Mouse (Mus musculus) gastrocnemius, postnatal 14 days (tissue): ENCODE results near the gene Nadsyn1. TPM values are rescaled to one million over a fixed set of nuclear protein-coding genes. Genes with fewer than 3 reads are reported as not detected.

ENCODE experiments used
- DNase-seq: peaks from one replicate; pipeline ENCODE4 v3.0.0; 2021; ENCODE audit warnings: mixed read lengths
- intact Hi-C: fragments of 180-260 bp; cut with DNase I; formaldehyde crosslinking; loops from one replicate; pipeline ENCODE4 v1.15.1; 2025; ENCODE audit warnings: low total_unique reads
- microRNA-seq, 2 experiments: library from miRNA; unstranded; fragments of <30 nt; microRNA quantifications; one replicate each; pipeline ENCODE4 v1.2.0; 2021
- total RNA-seq, 2 experiments: library from RNA; stranded (reverse); gene quantifications; 2 replicates each; pipeline ENCODE4 v1.2.3; 2021

Gene Nadsyn1
- total RNA-seq, 2 experiments from 2014 or later: 3.6 to 3.9 TPM

GRCm38 (mm10) chr7:143757027-143757390, 65.6 kb downstream of the Nadsyn1 start:
- peak; percentile 83 for DNase-seq
- intact Hi-C loops: loop anchor here (10.0 kb wide), 1 partner anchor 272 kb away; no protein-coding TSS in a partner anchor

DNA sequence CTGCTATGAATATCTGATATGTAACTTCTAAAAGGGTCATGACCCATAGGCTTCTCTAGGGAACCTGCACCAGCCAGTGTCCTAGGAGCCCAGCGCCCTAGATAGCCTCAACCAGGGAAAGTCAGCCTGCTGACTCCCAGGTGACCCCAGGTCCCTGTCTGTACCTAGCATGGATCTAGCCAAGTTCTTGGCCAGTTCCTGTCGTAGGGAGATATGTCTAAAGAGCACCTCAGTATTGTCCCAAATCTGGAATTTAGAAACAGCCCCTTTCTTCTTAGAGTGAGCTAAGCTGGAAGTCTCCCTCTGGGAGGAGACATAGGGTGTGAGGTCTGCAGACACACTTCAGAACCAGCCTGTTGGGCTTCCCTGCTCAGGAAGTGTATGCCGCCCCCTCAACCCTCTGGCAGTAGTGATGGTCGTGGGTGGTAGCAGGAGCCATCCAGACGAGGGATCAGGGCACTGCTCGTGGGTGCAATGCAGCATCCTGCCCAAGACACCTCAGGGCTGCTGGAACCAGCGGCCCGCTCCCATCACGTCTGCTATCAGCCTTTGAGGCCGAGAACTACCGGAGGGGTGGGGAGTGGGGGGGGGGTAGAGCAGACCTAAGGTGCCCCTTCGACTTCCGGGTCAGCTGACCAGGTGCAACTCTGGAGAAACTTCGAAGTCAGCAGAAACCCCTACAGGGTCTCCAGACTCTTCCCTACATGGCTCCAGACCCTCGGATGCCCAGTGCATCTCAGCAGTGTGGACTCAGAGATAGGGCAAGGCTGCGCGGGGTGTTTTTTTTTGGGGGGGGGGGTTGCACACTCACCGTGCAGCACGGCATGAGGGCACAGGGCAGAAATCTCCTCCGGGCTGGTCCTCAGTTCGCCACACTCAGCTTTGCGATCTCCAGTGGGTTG, 66.3 kb downstream of the Nadsyn1 start, which contains the start of gene Osbpl5:
Gene Osbpl5, minus strand, starts transcription at position 861 of the 902 bp plus-strand sequence.
- DNase-seq: no peak
- intact Hi-C loops: loop anchor here (10.0 kb wide), 1 partner anchor 272 kb away; no protein-coding TSS in a partner anchor

- intact Hi-C loops: loop anchor here (10.0 kb wide), 1 partner anchor 271 kb away; no protein-coding TSS in a partner anchor
- DNase-seq: no peak
These were observed 67.1 kb downstream of the Nadsyn1 start for GRCm38 (mm10) chr7:143755357-143756124.

- peak; percentile 71 for DNase-seq
- intact Hi-C loops: loop anchor here (10.0 kb wide), 1 partner anchor 269 kb away; no protein-coding TSS in a partner anchor
These were observed 68.5 kb downstream of the Nadsyn1 start for GRCm38 (mm10) chr7:143753990-143754715.

GRCm38 (mm10) chr7:143752606-143753005, 70.0 kb downstream of the Nadsyn1 start:
- no peak for DNase-seq
- intact Hi-C loops: loop anchor here (10.0 kb wide), 1 partner anchor 268 kb away; no protein-coding TSS in a partner anchor

DNA sequence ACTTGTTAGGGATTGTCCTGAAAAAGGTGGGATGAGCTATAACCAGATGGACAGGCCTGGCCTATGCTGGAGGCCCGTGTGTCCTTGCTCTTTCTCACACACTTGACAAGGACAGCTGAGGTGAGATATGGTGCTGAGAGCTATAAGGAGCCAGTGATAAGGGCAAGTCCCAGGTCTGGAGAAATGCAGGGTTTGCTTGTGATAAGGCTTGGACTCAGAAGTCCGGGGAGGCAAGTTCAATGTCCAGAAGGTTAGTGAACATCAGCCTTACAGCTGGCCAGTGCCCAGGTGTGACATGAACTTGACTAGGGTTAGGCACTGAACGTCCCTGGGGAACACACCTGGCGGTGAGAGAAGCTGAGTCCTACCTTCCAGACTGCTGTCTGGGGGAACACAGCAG, 70.6 kb downstream of the Nadsyn1 start:
- no peak for DNase-seq
- intact Hi-C loops: loop anchor here (10.0 kb wide), 1 partner anchor 267 kb away; no protein-coding TSS in a partner anchor

DNA sequence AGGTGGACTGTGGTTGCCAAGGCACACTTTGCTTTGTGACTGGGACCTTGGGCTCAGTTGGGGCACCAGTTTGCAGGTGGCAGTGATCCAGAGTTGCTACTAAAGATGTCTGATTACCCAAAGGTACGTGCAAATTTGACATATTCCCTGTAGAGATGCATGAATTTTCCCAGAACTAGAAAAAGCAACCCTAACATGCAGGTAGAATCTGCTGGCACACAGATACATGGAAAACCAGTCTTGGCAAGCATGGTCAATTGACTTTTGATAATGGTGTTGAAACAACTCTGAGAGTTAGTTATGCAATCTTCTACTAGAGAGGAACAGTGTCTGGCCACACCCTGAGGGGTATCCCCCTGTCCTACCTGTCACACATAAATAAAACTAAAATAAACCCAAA, 71.3 kb downstream of the Nadsyn1 start:
- intact Hi-C loops: loop anchor here (10.0 kb wide), 1 partner anchor 267 kb away; no protein-coding TSS in a partner anchor
- no peak for DNase-seq

- intact Hi-C loops: loop anchor here (2.0 to 5.0 kb wide), 2 partner anchors 42 to 162 kb away; no protein-coding TSS in a partner anchor
- DNase-seq: no peak
These were observed 73.6 kb downstream of the Nadsyn1 start for GRCm38 (mm10) chr7:143749045-143749444.

DNA sequence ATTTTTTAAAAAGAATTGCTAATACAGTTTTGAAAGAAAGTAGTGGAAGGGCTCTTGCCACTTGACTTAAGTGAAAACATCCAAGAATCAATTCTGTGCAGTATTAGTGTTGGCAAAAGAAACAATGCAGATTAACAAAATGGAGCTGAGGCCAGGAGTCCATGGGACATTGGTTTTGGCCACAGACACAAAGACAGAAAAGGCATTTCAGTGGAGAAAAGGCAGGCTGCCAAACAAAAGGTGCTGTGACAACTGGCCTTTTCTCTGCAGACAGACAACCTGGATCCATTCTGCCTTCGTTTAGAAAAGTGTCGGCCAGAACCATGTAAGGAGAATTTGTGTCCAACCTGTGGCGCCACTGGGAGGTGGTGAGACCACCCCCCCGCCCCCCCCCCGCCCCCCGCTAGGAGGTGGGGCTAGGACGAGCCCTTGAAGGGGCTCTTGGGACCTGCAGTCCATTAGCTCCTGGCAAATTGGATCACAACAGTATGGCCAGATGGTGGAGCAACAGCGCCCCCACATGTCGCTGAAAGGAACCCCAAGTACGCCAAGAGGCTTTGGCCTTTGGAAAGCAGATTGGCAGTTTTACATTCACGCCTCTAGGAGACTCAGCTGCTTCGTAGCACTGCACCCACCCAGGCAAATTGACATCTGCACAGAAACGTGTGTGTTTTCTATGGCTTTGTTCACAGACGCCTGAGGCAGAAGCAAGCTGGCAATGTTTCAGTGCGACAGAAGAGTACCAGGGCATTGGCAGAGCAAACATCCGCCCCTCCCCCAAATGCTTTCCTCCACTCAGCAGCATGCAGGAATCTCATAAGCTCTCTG, 74.4 kb downstream of the Nadsyn1 start:
- intact Hi-C loops: loop anchor here (2.0 to 5.0 kb wide), 2 partner anchors 41 to 161 kb away; no protein-coding TSS in a partner anchor
- DNase-seq: peak; percentile 84

Small RNA genes within 50 kb of the gene (microRNA-seq; reads per million reads assigned to microRNA genes)
- gene Gm22064: 0 reads per million in 2 experiments

Other genes with a start within 250 kb of the Nadsyn1 start
- gene Cars, start 222.8 kb downstream of the Nadsyn1 start, total RNA-seq: 10 to 100 TPM; 35.9 to 39.4 TPM
- gene Tnfrsf26, start 194.1 kb downstream of the Nadsyn1 start, total RNA-seq: under 1 TPM; 0.31 to 0.44 TPM
- 1 to 10 TPM; 1.5 to 3.0 TPM for gene Tnfrsf22, start 173.2 kb downstream of the Nadsyn1 start, total RNA-seq
- 1 to 10 TPM; 3.2 to 4.0 TPM for gene Tnfrsf23, start 137.0 kb downstream of the Nadsyn1 start, total RNA-seq
- 10 to 100 TPM; 27.8 to 29.4 TPM for gene Osbpl5, start 65.9 kb downstream of the Nadsyn1 start, total RNA-seq
- gene Mrgprg, start 55.9 kb downstream of the Nadsyn1 start, total RNA-seq: not detected
- 1 to 10 TPM; 1.0 to 1.1 TPM for gene Mrgpre, start 38.3 kb downstream of the Nadsyn1 start, total RNA-seq
- 1 to 10 TPM; 5.8 to 8.8 TPM for gene Dhcr7, start 296 bp upstream of the Nadsyn1 start, total RNA-seq
- not detected for gene Gm498, start 44.0 kb upstream of the Nadsyn1 start, total RNA-seq
- gene Shank2, start 179.1 kb upstream of the Nadsyn1 start, total RNA-seq: under 1 TPM; 0.07 to 0.39 TPM